In the genomic region with DNA sequence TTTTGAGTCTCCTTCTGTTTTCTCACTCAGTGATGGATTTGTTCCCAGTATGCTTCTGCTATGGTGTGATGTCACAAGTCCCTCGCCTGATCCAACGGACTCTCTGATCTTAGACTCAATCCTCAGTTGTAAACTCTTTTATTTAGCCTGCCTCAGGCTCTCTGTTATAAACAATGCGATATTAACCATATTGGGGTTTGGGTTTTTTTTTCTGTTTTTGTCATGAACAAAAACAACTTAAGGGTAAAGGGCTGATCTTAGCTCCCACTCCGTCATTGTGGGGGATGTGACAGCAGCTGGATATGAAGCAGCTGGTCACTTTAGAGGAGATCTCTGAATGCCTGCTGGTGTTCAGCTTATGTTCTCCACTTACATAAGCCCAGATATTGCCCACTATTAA, we compare ENCODE assay signal across 20 mouse cellular contexts. TPM values are rescaled to one million over a fixed set of nuclear protein-coding genes. Genes with fewer than 3 reads are reported as not detected.
A peak's percentile ranks its signal among the peaks of the same experiment; 100 is the strongest.
DNase-seq lines count a peak whose midpoint lies in the region; ATAC-seq and TF ChIP-seq lines count a peak whose summit lies in the region.
"Had no signal": no experiment of that assay in that cellular context is flagged by ENCODE, and none has a peak within 500 bp of the region (broad histone marks: within the 10 kb centered on the region; RNA-seq: fewer than 3 reads in every experiment).

No protein-coding gene starts in this region.

- 50% methylated on average over 4 of the region's 4 CpGs for WGBS in kidney, postnatal 0 days
- 43% methylated on average over 4 of the region's 4 CpGs for WGBS in kidney, embryonic 15.5 days
- 32% methylated on average over 4 of the region's 4 CpGs for WGBS in lung, embryonic 14.5 days
- WGBS in midbrain, embryonic 10.5 days = 84% methylated on average over 4 of the region's 4 CpGs

- no peaks in the 10 kb centered on the region for H3K27me3 ChIP-seq in kidney, postnatal 0 days (ENCODE audit: insufficient read depth, low read length)
- H3K27me3 ChIP-seq in kidney, embryonic 15.5 days = no peaks in the 10 kb centered on the region
- H3K27me3 ChIP-seq in lung, embryonic 14.5 days (ENCODE audit: insufficient read depth, low read length) = no peaks in the 10 kb centered on the region
- H3K27me3 ChIP-seq in midbrain, embryonic 10.5 days (ENCODE audit: low read depth, poor library complexity, severe bottlenecking) = no peaks in the 10 kb centered on the region
- H3K27me3 ChIP-seq: embryonic facial prominence, embryonic 12.5 days; forebrain, embryonic 15.5 days; heart, embryonic 15.5 days had no signal

- no peak for TF ChIP-seq CTCF in kidney, postnatal 0 days (IDR thresholded peaks at IDR 0.05; ENCODE audit: low read depth)
- no peak for TF ChIP-seq CTCF in lung, embryonic 14.5 days (IDR thresholded peaks at IDR 0.05; ENCODE audit: low read depth)

- H3K36me3 ChIP-seq in kidney, postnatal 0 days (ENCODE audit: insufficient read depth, low read length) = no peaks in the 10 kb centered on the region
- no peaks in the 10 kb centered on the region for H3K36me3 ChIP-seq in kidney, embryonic 15.5 days
- H3K36me3 ChIP-seq in lung, embryonic 14.5 days (ENCODE audit: insufficient read depth) = no peaks in the 10 kb centered on the region
- H3K36me3 ChIP-seq in midbrain, embryonic 10.5 days = no peaks in the 10 kb centered on the region
- H3K36me3 ChIP-seq: embryonic facial prominence, embryonic 12.5 days; forebrain, embryonic 15.5 days; heart, embryonic 15.5 days; hindbrain, embryonic 10.5 days had no signal

- no peaks in the 10 kb centered on the region for H3K4me1 ChIP-seq in kidney, postnatal 0 days (replicated peaks; ENCODE audit: insufficient read depth, low read length)
- H3K4me1 ChIP-seq in kidney, embryonic 15.5 days = no peaks in the 10 kb centered on the region
- no peaks in the 10 kb centered on the region for H3K4me1 ChIP-seq in lung, embryonic 14.5 days (ENCODE audit: insufficient read depth)
- H3K4me1 ChIP-seq in midbrain, embryonic 10.5 days = no peaks in the 10 kb centered on the region
- H3K4me1 ChIP-seq: embryonic facial prominence, embryonic 12.5 days; forebrain, embryonic 15.5 days; heart, embryonic 15.5 days; hindbrain, embryonic 10.5 days had no signal

- no peak for ATAC-seq in kidney, postnatal 0 days (replicated peaks; ENCODE audit: low FRiP score, low read depth)
- ATAC-seq in kidney, embryonic 15.5 days (replicated peaks; ENCODE audit: low FRiP score) = no peak
- ATAC-seq in lung, embryonic 14.5 days (ENCODE audit: insufficient read depth) = peak; percentile 92
- ATAC-seq: forebrain, embryonic 15.5 days had no signal

- H3K4me2 ChIP-seq in kidney, postnatal 0 days (ENCODE audit: low read length) = no peak overlapping the region
- H3K4me2 ChIP-seq in kidney, embryonic 15.5 days = no peak overlapping the region
- no peak overlapping the region for H3K4me2 ChIP-seq in lung, embryonic 14.5 days
- H3K4me2 ChIP-seq: embryonic facial prominence, embryonic 12.5 days; forebrain, embryonic 15.5 days; heart, embryonic 11.5 days; heart, embryonic 15.5 days had no signal

- no peak overlapping the region for H3K4me3 ChIP-seq in kidney, postnatal 0 days (replicated peaks; ENCODE audit: low read depth, low read length)
- no peak overlapping the region for H3K4me3 ChIP-seq in kidney, embryonic 15.5 days (replicated peaks)
- no peak overlapping the region for H3K4me3 ChIP-seq in lung, embryonic 14.5 days (ENCODE audit: low read depth, low read length)
- H3K4me3 ChIP-seq in midbrain, embryonic 10.5 days = no peak overlapping the region
- H3K4me3 ChIP-seq: embryonic facial prominence, embryonic 12.5 days; forebrain, embryonic 15.5 days; heart, adult 2 months; heart, embryonic 15.5 days; hindbrain, embryonic 10.5 days had no signal

- no peak overlapping the region for H3K27ac ChIP-seq in kidney, postnatal 0 days
- H3K27ac ChIP-seq in kidney, embryonic 15.5 days = no peak overlapping the region
- no peak overlapping the region for H3K27ac ChIP-seq in lung, embryonic 14.5 days (ENCODE audit: low read depth)
- H3K27ac ChIP-seq in midbrain, embryonic 10.5 days (replicated peaks) = no peak overlapping the region
- H3K27ac ChIP-seq: embryonic facial prominence, embryonic 12.5 days; forebrain, embryonic 15.5 days; heart, adult 2 months; heart, embryonic 15.5 days; hindbrain, embryonic 10.5 days had no signal

- no peak overlapping the region for H3K9ac ChIP-seq in kidney, postnatal 0 days (ENCODE audit: low read depth, low read length)
- no peak overlapping the region for H3K9ac ChIP-seq in kidney, embryonic 15.5 days
- H3K9ac ChIP-seq in lung, embryonic 14.5 days = no peak overlapping the region
- H3K9ac ChIP-seq: embryonic facial prominence, embryonic 12.5 days; forebrain, embryonic 15.5 days; heart, embryonic 15.5 days had no signal

- H3K9me3 ChIP-seq in kidney, postnatal 0 days (replicated peaks; ENCODE audit: low read length) = no peaks in the 10 kb centered on the region
- H3K9me3 ChIP-seq in kidney, embryonic 15.5 days (replicated peaks) = no peaks in the 10 kb centered on the region
- no peaks in the 10 kb centered on the region for H3K9me3 ChIP-seq in lung, embryonic 14.5 days (ENCODE audit: low read depth, low read length)
- no peaks in the 10 kb centered on the region for H3K9me3 ChIP-seq in midbrain, embryonic 10.5 days (replicated peaks)
- H3K9me3 ChIP-seq: embryonic facial prominence, embryonic 12.5 days; forebrain, embryonic 15.5 days; heart, embryonic 15.5 days; hindbrain, embryonic 10.5 days had no signal

- peak; percentile 38 for DNase-seq in kidney, postnatal 0 days (ENCODE audit: low spot score)
- DNase-seq in lung, embryonic 14.5 days = peak; percentile 86
- no peak for DNase-seq in lung, adult 18-20 months
- DNase-seq in lung, postnatal 10 days = peak; percentile 23
- DNase-seq in midbrain, embryonic 10.5 days (ENCODE audit: low spot score) = no peak
- DNase-seq in liver = no peak
- DNase-seq: adrenal gland, postnatal 14 days; cerebellum, adult 11-12 months; cerebellum, adult 9-10 months; cerebellum, postnatal 25 days; heart, adult 2 months; heart, postnatal 14 days had no signal

RNA-seq across cellular contexts. Expression of gene Nmu, which starts 48.1 kb away (rescaled TPM):
- not detected in 2 replicates for polyA plus RNA-seq in kidney, postnatal 0 days (2015; fragmentation: Nextera tagmentation; extraction: Ambion mirVana)
- polyA plus RNA-seq in kidney, embryonic 15.5 days (2015; fragmentation: Nextera tagmentation; extraction: Ambion mirVana) = not detected in 2 replicates
- polyA plus RNA-seq in lung, embryonic 14.5 days (2014; fragmentation: Nextera tagmentation; extraction: Ambion mirVana) = 0.23 and 0.30 TPM in 2 replicates
- polyA plus RNA-seq in midbrain, embryonic 10.5 days (2016; fragmentation: Nextera tagmentation; extraction: Ambion mirVana) = 0.28 and 0.45 TPM in 2 replicates
- polyA plus RNA-seq: cortical plate, adult 2 months; forebrain, embryonic 11.5 days; heart, adult 2 months; heart, embryonic 11.5 days; heart, embryonic 15.5 days had no signal

Comparison
In these comparisons a context has a peak if more than half of its experiments do, and no peak if none do; other contexts are left out.
1. DNase-seq: peak in kidney, postnatal 0 days (single experiment), lung, embryonic 14.5 days (single experiment) and lung, postnatal 10 days (single experiment); none in lung, adult 18-20 months (0 of 2), midbrain, embryonic 10.5 days (single experiment) and liver (single experiment).